Mouse (Mus musculus) MEL (cell line): ENCODE measurements around the gene Fat3. TPM values are rescaled to one million over a fixed set of nuclear protein-coding genes. Genes with fewer than 3 reads are reported as not detected.
A peak's percentile ranks its signal among the peaks of the same experiment; 100 is the strongest.

Source experiments
- DNase-seq: peaks from one replicate; pipeline ENCODE4 v3.0.0; 2011; ENCODE audit warnings: low read depth, low spot score
- H3K27ac ChIP-seq: 2 replicates; pipeline ENCODE4 v1.5.1; 2012; ENCODE audit warnings: low read depth, mild to moderate bottlenecking, control low read depth, low read length, moderate library complexity; ENCODE audit not compliant: control insufficient read depth
- H3K27me3 ChIP-seq, 2 experiments: fragments of 150-350 bp in 1 of 2; sonication (generic) in 1 of 2; 2 replicates each; pipeline ENCODE4 v1.6.1; 2012; ENCODE audit warnings: low read length in 2 of 2, mild to moderate bottlenecking in 2 of 2, improper control_type of control experiment in 1 of 2, moderate library complexity in 1 of 2; ENCODE audit not compliant: insufficient read depth in 2 of 2, control insufficient read depth in 1 of 2
- H3K36me3 ChIP-seq, 2 experiments: 2 replicates each; pipeline ENCODE4 v1.6.1; 2012 to 2014; ENCODE audit warnings: low read length in 2 of 2, improper control_type of control experiment in 1 of 2, inconsistent platforms in 1 of 2, mild to moderate bottlenecking in 1 of 2; ENCODE audit not compliant: insufficient read depth in 2 of 2, control insufficient read depth in 1 of 2
- H3K4me1 ChIP-seq, 2 experiments: fragments of 150-350 bp in 1 of 2; sonication (generic) in 1 of 2; 2 replicates each; pipeline ENCODE4 v1.6.1; 2012; ENCODE audit warnings: low read length in 2 of 2, improper control_type of control experiment in 1 of 2, mild to moderate bottlenecking in 1 of 2; ENCODE audit not compliant: insufficient read depth in 2 of 2, control insufficient read depth in 1 of 2
- H3K4me3 ChIP-seq, 2 experiments: fragments of 150-350 bp in 1 of 2; sonication (generic) in 1 of 2; 2 replicates each; pipeline ENCODE4 v1.5.1; 2012; ENCODE audit warnings: low read depth in 2 of 2, low read length in 2 of 2, mild to moderate bottlenecking in 2 of 2, moderate library complexity in 2 of 2, control low read depth in 1 of 2, improper control_type of control experiment in 1 of 2; ENCODE audit not compliant: control insufficient read depth in 1 of 2, insufficient read depth in 1 of 2
- H3K79me2 ChIP-seq: 2 replicates; pipeline ENCODE4 v1.6.1; 2012; ENCODE audit warnings: mild to moderate bottlenecking, low read length, moderate library complexity; ENCODE audit not compliant: control insufficient read depth, poor library complexity, insufficient read depth
- H3K9ac ChIP-seq: 2 replicates; pipeline ENCODE4 v1.6.1; 2012; ENCODE audit warnings: low read depth, mild to moderate bottlenecking, control low read depth, low read length, moderate library complexity; ENCODE audit not compliant: control insufficient read depth, poor library complexity, severe bottlenecking
- H3K9me3 ChIP-seq: fragments of 150-350 bp; sonication (generic); replicated peaks from 2 replicates; pipeline ENCODE4 v1.6.1; 2012; ENCODE audit warnings: mild to moderate bottlenecking, low read length, improper control_type of control experiment, moderate library complexity; ENCODE audit not compliant: insufficient read depth
- CHD1 ChIP-seq: IDR thresholded peaks from 2 replicates; pipeline ENCODE4 v1.6.1; 2012; ENCODE audit warnings: low read depth, mild to moderate bottlenecking, inconsistent platforms, low read length, improper control_type of control experiment
- CHD2 ChIP-seq: IDR thresholded peaks from 2 replicates; pipeline ENCODE4 v1.6.1; 2011; ENCODE audit warnings: low read length, improper control_type of control experiment
- CTCF ChIP-seq, 3 experiments: IDR thresholded peaks in 2 of 3; conservative IDR thresholded peaks in 1 of 3; 2 replicates each; pipeline ENCODE4 v1.5.1; 2011 to 2012; ENCODE audit warnings: low read length in 3 of 3, low read depth in 2 of 3, mild to moderate bottlenecking in 2 of 3, improper control_type of control experiment in 1 of 3, inconsistent platforms in 1 of 3, mixed read lengths in 1 of 3, moderate library complexity in 1 of 3; ENCODE audit not compliant: control insufficient read depth in 1 of 3, insufficient read depth in 1 of 3, poor library complexity in 1 of 3, severe bottlenecking in 1 of 3
- E2F4 ChIP-seq: IDR thresholded peaks from 2 replicates; pipeline ENCODE4 v1.6.1; 2011; ENCODE audit warnings: low read depth, low read length, improper control_type of control experiment, borderline replicate concordance
- EP300 ChIP-seq, 2 experiments: IDR thresholded peaks; 2 replicates each; pipeline ENCODE4 v1.6.1; 2011; ENCODE audit warnings: improper control_type of control experiment in 2 of 2, low read length in 2 of 2, low read depth in 1 of 2, mild to moderate bottlenecking in 1 of 2
- ETS1 ChIP-seq: IDR thresholded peaks from 2 replicates; pipeline ENCODE4 v1.6.1; 2012; ENCODE audit warnings: low read depth, mild to moderate bottlenecking, inconsistent platforms, low read length, improper control_type of control experiment, moderate library complexity
- GABPA ChIP-seq: IDR thresholded peaks from 2 replicates; pipeline ENCODE4 v1.6.1; 2012; ENCODE audit warnings: low read depth, mild to moderate bottlenecking, inconsistent platforms, low read length, improper control_type of control experiment, moderate library complexity
- GATA1 ChIP-seq: IDR thresholded peaks from 2 replicates; pipeline ENCODE4 v1.6.1; 2011; ENCODE audit warnings: low read depth, low read length, improper control_type of control experiment
- HCFC1 ChIP-seq: IDR thresholded peaks from 2 replicates; pipeline ENCODE4 v1.6.1; 2012; ENCODE audit warnings: low read depth, mild to moderate bottlenecking, inconsistent platforms, low read length, improper control_type of control experiment, moderate library complexity
- JUND ChIP-seq: IDR thresholded peaks from 2 replicates; pipeline ENCODE4 v1.6.1; 2011; ENCODE audit warnings: low read depth, mild to moderate bottlenecking, improper control_type of control experiment, low read length
- KAT2A ChIP-seq: conservative IDR thresholded peaks from 2 replicates; pipeline ENCODE4 v1.6.1; 2012; ENCODE audit warnings: low read depth, low read length, improper control_type of control experiment, inconsistent platforms
- MAFK ChIP-seq: IDR thresholded peaks from 2 replicates; pipeline ENCODE4 v1.6.1; 2011; ENCODE audit warnings: low read depth, mild to moderate bottlenecking, low read length, improper control_type of control experiment, borderline replicate concordance
- MAX ChIP-seq: IDR thresholded peaks from 2 replicates; pipeline ENCODE4 v1.6.1; 2011; ENCODE audit warnings: low read length, improper control_type of control experiment
- MAZ ChIP-seq: IDR thresholded peaks from 2 replicates; pipeline ENCODE4 v1.6.1; 2012; ENCODE audit warnings: low read depth, mild to moderate bottlenecking, inconsistent platforms, low read length, improper control_type of control experiment
- MEF2A ChIP-seq: IDR thresholded peaks from 2 replicates; pipeline ENCODE4 v1.6.1; 2014; ENCODE audit warnings: low read depth, mild to moderate bottlenecking, inconsistent platforms, low read length, improper control_type of control experiment; ENCODE audit not compliant: poor library complexity, insufficient replicate concordance, severe bottlenecking; ENCODE audit errors: extremely low read depth
- MXI1 ChIP-seq: IDR thresholded peaks from 2 replicates; pipeline ENCODE4 v1.6.1; 2011; ENCODE audit warnings: mild to moderate bottlenecking, low read depth, low read length, improper control_type of control experiment
- MYB ChIP-seq: IDR thresholded peaks from 2 replicates; pipeline ENCODE4 v1.6.1; 2011; ENCODE audit warnings: mild to moderate bottlenecking, low read depth, low read length, improper control_type of control experiment
- MYC ChIP-seq: IDR thresholded peaks from 2 replicates; pipeline ENCODE4 v1.6.1; 2011; ENCODE audit warnings: low read depth, mild to moderate bottlenecking, low read length, improper control_type of control experiment, moderate library complexity
- NELFE ChIP-seq: IDR thresholded peaks from 2 replicates; pipeline ENCODE4 v1.6.1; 2011; ENCODE audit warnings: low read depth, low read length, improper control_type of control experiment
- POLR2A ChIP-seq, 2 experiments: IDR thresholded peaks; 2 replicates each; pipeline ENCODE4 v1.6.1; 2011 to 2012; ENCODE audit warnings: low read length in 2 of 2, mild to moderate bottlenecking in 2 of 2, control low read depth in 1 of 2, improper control_type of control experiment in 1 of 2, low read depth in 1 of 2, moderate library complexity in 1 of 2; ENCODE audit not compliant: control insufficient read depth in 1 of 2, insufficient read depth in 1 of 2, poor library complexity in 1 of 2
- RAD21 ChIP-seq: IDR thresholded peaks from 2 replicates; pipeline ENCODE4 v1.6.1; 2011; ENCODE audit warnings: mild to moderate bottlenecking, low read depth, low read length, improper control_type of control experiment
- SIN3A ChIP-seq: IDR thresholded peaks from 2 replicates; pipeline ENCODE4 v1.6.1; 2012; ENCODE audit warnings: low read length, improper control_type of control experiment, inconsistent platforms
- SMC3 ChIP-seq: IDR thresholded peaks from 2 replicates; pipeline ENCODE4 v1.6.1; 2011; ENCODE audit warnings: low read depth, low read length, improper control_type of control experiment
- TAL1 ChIP-seq: IDR thresholded peaks from 2 replicates; pipeline ENCODE4 v1.6.1; 2012; ENCODE audit warnings: mild to moderate bottlenecking, inconsistent platforms, low read length, moderate library complexity, mixed read lengths
- TBP ChIP-seq: IDR thresholded peaks from 2 replicates; pipeline ENCODE4 v1.8.0; 2011; ENCODE audit warnings: low read depth, low read length, improper control_type of control experiment
- TCF12 ChIP-seq: IDR thresholded peaks from 2 replicates; pipeline ENCODE4 v1.6.1; 2014; ENCODE audit warnings: low read depth, mild to moderate bottlenecking, inconsistent platforms, low read length, improper control_type of control experiment, moderate library complexity
- UBTF ChIP-seq: IDR thresholded peaks from 2 replicates; pipeline ENCODE4 v1.6.1; 2012; ENCODE audit warnings: low read depth, mild to moderate bottlenecking, inconsistent platforms, low read length, improper control_type of control experiment, moderate library complexity, borderline replicate concordance; ENCODE audit not compliant: insufficient read depth
- USF2 ChIP-seq, 2 experiments: IDR thresholded peaks; 2 replicates each; pipeline ENCODE4 v1.6.1; 2011 to 2012; ENCODE audit warnings: improper control_type of control experiment in 2 of 2, low read length in 2 of 2, borderline replicate concordance in 1 of 2, inconsistent platforms in 1 of 2, low read depth in 1 of 2, mild to moderate bottlenecking in 1 of 2; ENCODE audit not compliant: insufficient read depth in 1 of 2
- ZC3H11A ChIP-seq: IDR thresholded peaks from 2 replicates; pipeline ENCODE4 v1.6.1; 2012; ENCODE audit warnings: low read depth, mild to moderate bottlenecking, inconsistent platforms, low read length, improper control_type of control experiment
- ZKSCAN1 ChIP-seq: IDR thresholded peaks from 2 replicates; pipeline ENCODE4 v1.6.1; 2012; ENCODE audit warnings: low read depth, mild to moderate bottlenecking, inconsistent platforms, low read length, improper control_type of control experiment, moderate library complexity
- ZMIZ1 ChIP-seq: IDR thresholded peaks from 2 replicates; pipeline ENCODE4 v1.6.1; 2012; ENCODE audit warnings: low read depth, mild to moderate bottlenecking, inconsistent platforms, low read length, improper control_type of control experiment, moderate library complexity
- ZNF384 ChIP-seq: IDR thresholded peaks from 2 replicates; pipeline ENCODE4 v1.6.1; 2012; ENCODE audit warnings: low read depth, mild to moderate bottlenecking, inconsistent platforms, low read length, improper control_type of control experiment
- polyA plus RNA-seq, 2 experiments: library from polyadenylated mRNA; stranded (reverse) in 1 of 2; unstranded in 1 of 2; fragments of >175 nt in 1 of 2; fragments of >200 nt in 1 of 2; gene quantifications; 2 replicates each; pipeline versions ENCODE4 v1.2.1 to v1.2.4; 2012; ENCODE audit warnings: low replicate concordance in 2 of 2, low read depth in 1 of 2; ENCODE audit not compliant: insufficient read length in 2 of 2, insufficient read depth in 1 of 2, missing spikeins in 1 of 2
- total RNA-seq: library from RNA; depleted of rRNA; stranded (reverse); fragments of 300-350 nt; gene quantifications from 2 replicates; pipeline ENCODE4 v1.2.3, GENCODE M21; 2012

Gene Fat3
- total and polyA plus RNA-seq, 3 experiments = 1.5 to 1.8 TPM; not detected in 1

DNA sequence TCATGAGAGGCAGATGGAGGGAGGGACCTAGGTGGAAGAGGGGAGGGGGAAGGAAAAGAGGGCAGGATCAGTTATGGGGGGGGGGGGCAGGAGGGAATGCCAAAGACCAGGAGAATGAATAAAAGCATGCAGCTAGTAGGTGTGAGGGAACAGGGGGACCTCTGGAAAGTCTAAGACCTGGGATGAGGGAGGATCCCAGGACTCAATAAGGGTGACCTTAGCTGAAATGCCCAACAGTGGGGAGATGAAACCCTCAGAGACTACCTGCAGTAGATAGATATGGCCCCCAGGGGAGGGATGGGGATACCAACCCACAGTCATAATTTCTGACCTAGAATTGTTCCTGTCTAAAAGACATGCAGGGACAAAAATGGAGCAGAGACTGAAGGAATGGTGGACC lies 620.3 kb downstream of the Fat3 start:
- TF ChIP-seq E2F4 (no peak), TAL1 (no peak), MXI1 (no peak), HCFC1 (no peak), MAFK (no peak), CHD1 (no peak), UBTF (no peak)
- Histone ChIP-seq H3K36me3 (no peaks in the 10 kb centered on the region), H3K9ac (no peak overlapping the region), H3K79me2 (no peaks in the 10 kb centered on the region), H3K4me3 (no peak overlapping the region), H3K27me3 (peaks cover 0 to 5% of the 10 kb centered on the region in 2 experiments; a peak in 2 of 4 replicates), H3K4me1 (0 out of 4 replicates have a peak, but pooled peaks cover 0 to 2% of the 10 kb centered on the region in 2 experiments), H3K27ac (no peak overlapping the region), H3K9me3 (no peaks in the 10 kb centered on the region)
- no peak for DNase-seq

DNA sequence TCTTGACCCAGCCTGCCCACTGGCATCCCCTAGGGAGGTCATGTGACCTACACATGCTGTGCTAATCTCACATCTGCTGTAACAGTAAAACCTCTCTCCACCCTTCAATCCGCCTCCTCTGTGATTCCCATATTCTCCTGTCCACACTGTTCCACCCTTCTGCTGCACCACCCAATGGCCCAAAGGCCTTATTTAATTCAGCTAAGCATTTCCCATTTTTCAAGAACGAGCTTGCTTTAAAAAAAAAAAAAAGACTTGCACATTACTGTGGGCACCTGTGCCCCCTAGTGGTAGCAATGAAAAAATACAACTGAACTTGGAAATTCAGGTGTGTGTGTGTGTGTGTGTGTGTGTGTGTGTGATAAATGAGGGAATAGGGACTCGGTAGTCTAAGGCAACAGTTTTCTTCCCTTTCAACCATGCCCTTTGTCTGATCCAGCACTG lies 620.9 kb downstream of the Fat3 start:
- Histone ChIP-seq H3K4me3 (no peak overlapping the region), H3K27ac (no peak overlapping the region), H3K9me3 (no peaks in the 10 kb centered on the region), H3K27me3 (peaks cover 0 to 3% of the 10 kb centered on the region in 2 experiments; a peak in 2 of 4 replicates), H3K79me2 (no peaks in the 10 kb centered on the region), H3K36me3 (no peaks in the 10 kb centered on the region), H3K4me1 (0 out of 4 replicates have a peak, but pooled peaks cover 0 to 2% of the 10 kb centered on the region in 2 experiments), H3K9ac (no peak overlapping the region)
- peak; percentile 89 for DNase-seq
- TF ChIP-seq USF2 (IDR thresholded peaks at IDR 0.05; ENCODE audit: borderline replicate concordance in 1 of 2, insufficient read depth in 1 of 2, low read depth in 1 of 2, low read length in 2 of 2) (peak; percentile 33 to 45; a peak in 1 of 4 replicates), JUND (no peak), TAL1 (no peak), POLR2A (IDR thresholded peaks at IDR 0.05; ENCODE audit: control insufficient read depth in 1 of 2, insufficient read depth in 1 of 2, low read depth in 1 of 2, low read length in 2 of 2, poor library complexity in 1 of 2) (no peak), ZNF384 (peak; percentile 100), GABPA (no peak), MEF2A (no peak), CTCF (IDR thresholded peaks at IDR 0.05 in 2 of 3, conservative IDR thresholded peaks at IDR 0.05 in 1 of 3; ENCODE audit: control insufficient read depth in 1 of 3, insufficient read depth in 1 of 3, low read depth in 2 of 3, low read length in 3 of 3, poor library complexity in 1 of 3, severe bottlenecking in 1 of 3) (peak; percentile 44 to 98 (median 87)), HCFC1 (peak; percentile 27; the same call in 1 of the 2 replicates), MAX (no peak), SMC3 (peak; percentile 96), MAZ (no peak), RAD21 (peak; percentile 94), CHD2 (no peak), SIN3A (no peak), MYC (0 out of 2 replicates have a peak, but pooled peaks have one; percentile 54), ZC3H11A (peak; percentile 91), EP300 (IDR thresholded peaks at IDR 0.05; ENCODE audit: low read depth in 1 of 2, low read length in 2 of 2) (no peak), NELFE (no peak), ETS1 (no peak), ZKSCAN1 (peak; percentile 85; the same call in 1 of the 2 replicates), KAT2A (no peak), TCF12 (no peak), ZMIZ1 (no peak), TBP (0 out of 2 replicates have a peak, but pooled peaks have one; percentile 26), MXI1 (no peak), GATA1 (peak; percentile 57), MYB (no peak), MAFK (no peak)
